9 mouse cellular contexts compared by ENCODE assay signal in genomic region chr2:181568272-181569008, GRCm38 (mm10). TPM values are rescaled to one million over a fixed set of nuclear protein-coding genes. Genes with fewer than 3 reads are reported as not detected.
A peak's percentile ranks its signal among the peaks of the same experiment; 100 is the strongest.
DNase-seq lines count a peak whose midpoint lies in the region; ATAC-seq and TF ChIP-seq lines count a peak whose summit lies in the region.
"Had no signal": no experiment of that assay in that cellular context is flagged by ENCODE, and none has a peak within 500 bp of the region (broad histone marks: within the 10 kb centered on the region; RNA-seq: fewer than 3 reads in every experiment).

No protein-coding gene starts in this region.

- no peaks in the 10 kb centered on the region for H3K36me3 ChIP-seq in thymus, adult 2 months (ENCODE audit: control insufficient read depth, insufficient read depth, low read length)
- H3K36me3 ChIP-seq in liver, adult 2 months (ENCODE audit: control insufficient read depth, insufficient read depth, low read length), result peaks cover 2% of the 10 kb centered on the region; the same call in 1 of the 2 replicates
- H3K36me3 ChIP-seq in spleen, adult 2 months (ENCODE audit: control insufficient read depth, insufficient read depth, low read length), result peaks cover 13% of the 10 kb centered on the region

- peak; percentile 83 for ATAC-seq in erythroid progenitor cell, adult 5-6 weeks (replicated peaks; ENCODE audit: low FRiP score, poor library complexity, severe bottlenecking)
- no peak for ATAC-seq in monocyte, adult 5-6 weeks (replicated peaks; ENCODE audit: insufficient number of reproducible peaks, low FRiP score, low TSS enrichment, poor library complexity, severe bottlenecking)

- peak; percentile 59 to 79 for DNase-seq in cerebellum, postnatal 14 days
- no peak for DNase-seq in cerebellum, adult 11 months
- DNase-seq in thymus, adult 2 months, result peak; percentile 66
- no peak for DNase-seq in thymus, adult 18-20 months
- DNase-seq in liver, adult 2 months (ENCODE audit: extremely low read depth, low read depth, low spot score), result peak; percentile 23
- peak in 1 of 2 experiments; percentile 56 for DNase-seq in spleen, adult 2 months (ENCODE audit: low read depth in 1 of 2, low spot score in 2 of 2)

- no peak overlapping the region for H3K27ac ChIP-seq in thymus, adult 2 months (ENCODE audit: control insufficient read depth, insufficient read depth, low read length)
- H3K27ac ChIP-seq in liver, adult 2 months (replicated peaks; ENCODE audit: insufficient read depth, low read depth, low read length), result no peak overlapping the region
- no peak overlapping the region for H3K27ac ChIP-seq in spleen, adult 2 months (ENCODE audit: insufficient read depth, low read length)
- H3K27ac ChIP-seq: limb, embryonic 15.5 days had no signal

- TF ChIP-seq POLR2A in thymus, adult 2 months (IDR thresholded peaks at IDR 0.05; ENCODE audit: control insufficient read depth, extremely low read depth, insufficient read depth, low read length, poor library complexity), result no peak
- no peak for TF ChIP-seq POLR2A in liver, adult 2 months (IDR thresholded peaks at IDR 0.05; ENCODE audit: extremely low read depth, insufficient read depth, low read length)
- no peak for TF ChIP-seq POLR2A in spleen, adult 2 months (IDR thresholded peaks at IDR 0.05; ENCODE audit: low read depth, low read length)

- H3K4me1 ChIP-seq in thymus, adult 2 months (replicated peaks; ENCODE audit: control insufficient read depth, insufficient read depth, low read length), result no peaks in the 10 kb centered on the region
- no peaks in the 10 kb centered on the region for H3K4me1 ChIP-seq in liver, adult 2 months (ENCODE audit: control insufficient read depth, insufficient read depth, low read length)
- no peaks in the 10 kb centered on the region for H3K4me1 ChIP-seq in spleen, adult 2 months (ENCODE audit: control insufficient read depth, insufficient read depth, insufficient read length)

- 78% methylated on average over 7 of the region's 7 CpGs for WGBS in thymus, adult 2 months
- 81% methylated on average over 7 of the region's 7 CpGs for WGBS in liver, adult 2 months
- 61% methylated on average over 7 of the region's 7 CpGs for WGBS in spleen, adult 2 months

- H3K79me2 ChIP-seq in liver, adult 2 months (ENCODE audit: control insufficient read depth, insufficient read depth, low read length), result no peaks in the 10 kb centered on the region

- H3K4me3 ChIP-seq in thymus, adult 2 months (ENCODE audit: control insufficient read depth, insufficient read depth, low read length), result no peak overlapping the region
- no peak overlapping the region for H3K4me3 ChIP-seq in liver, adult 2 months (ENCODE audit: insufficient read depth, low read depth, low read length)
- H3K4me3 ChIP-seq in spleen, adult 2 months (ENCODE audit: extremely low read depth, insufficient read depth, insufficient read length), result no peak overlapping the region
- H3K4me3 ChIP-seq: limb, embryonic 15.5 days had no signal

- H3K27me3 ChIP-seq in thymus, adult 2 months (ENCODE audit: control insufficient read depth, insufficient read depth, low read length), result no peaks in the 10 kb centered on the region
- H3K27me3 ChIP-seq in liver, adult 2 months (ENCODE audit: control insufficient read depth, insufficient read depth, low read length), result no peaks in the 10 kb centered on the region
- no peaks in the 10 kb centered on the region for H3K27me3 ChIP-seq in spleen, adult 2 months (ENCODE audit: control insufficient read depth, insufficient read depth, low read length)
- H3K27me3 ChIP-seq: limb, embryonic 15.5 days had no signal

- TF ChIP-seq CTCF in thymus, adult 2 months (IDR thresholded peaks at IDR 0.05; ENCODE audit: borderline replicate concordance, control insufficient read depth, extremely low read depth, insufficient read depth, low read length, poor library complexity), result no peak
- TF ChIP-seq CTCF in liver, adult 2 months (IDR thresholded peaks at IDR 0.05; ENCODE audit: low read depth, low read length), result peak; percentile 60
- TF ChIP-seq CTCF in spleen, adult 2 months (IDR thresholded peaks at IDR 0.05; ENCODE audit: extremely low read depth, insufficient read depth, insufficient read length, insufficient replicate concordance), result peak; percentile 64; the same call in 1 of the 2 replicates

- no peak overlapping the region for H3K9ac ChIP-seq in liver, adult 2 months (ENCODE audit: low read depth, low read length)
- H3K9ac ChIP-seq: limb, embryonic 15.5 days had no signal

RNA-seq across cellular contexts. Expression of gene Uckl1, which starts 16.3 kb away (rescaled TPM):
- 266 and 327 TPM in 2 replicates for polyA plus RNA-seq in thymus, adult 2 months (2012; rRNA removed)
- total RNA-seq in erythroid progenitor cell, adult 5-6 weeks (2015; ENCODE audit: low replicate concordance), result 26.4 and 37.1 TPM in 2 replicates
- total RNA-seq in erythroid progenitor cell, adult 5-6 weeks (2017; ENCODE audit: low replicate concordance), result 15.2 and 30.2 TPM in 2 replicates
- total RNA-seq in liver, adult 2 months (2014; rRNA removed), result 28.1 and 30.9 TPM in 2 replicates
- polyA plus RNA-seq in liver, adult 2 months (2012; rRNA removed), result 49.1 and 90.1 TPM in 2 replicates
- 170 and 197 TPM in 2 replicates for polyA plus RNA-seq in spleen, adult 2 months (2012; rRNA removed)
- 106 to 183 TPM (median 161 TPM) in 3 replicates for total RNA-seq in monocyte, adult 5-6 weeks (2017)

RNA-seq across cellular contexts. Expression of gene Prpf6, which starts 23.2 kb away (rescaled TPM):
- polyA plus RNA-seq in thymus, adult 2 months (2012; rRNA removed), result 22.2 and 22.5 TPM in 2 replicates
- total RNA-seq in erythroid progenitor cell, adult 5-6 weeks (2015; ENCODE audit: low replicate concordance), result 11.7 and 13.0 TPM in 2 replicates
- total RNA-seq in erythroid progenitor cell, adult 5-6 weeks (2017; ENCODE audit: low replicate concordance), result 28.1 and 33.1 TPM in 2 replicates
- total RNA-seq in liver, adult 2 months (2014; rRNA removed), result 24.3 and 27.3 TPM in 2 replicates
- 11.1 and 13.4 TPM in 2 replicates for polyA plus RNA-seq in liver, adult 2 months (2012; rRNA removed)
- 11.6 and 11.8 TPM in 2 replicates for polyA plus RNA-seq in spleen, adult 2 months (2012; rRNA removed)
- total RNA-seq in monocyte, adult 5-6 weeks (2017), result 65.7 to 104 TPM (median 96.6 TPM) in 3 replicates

RNA-seq across cellular contexts. Expression of gene Zfp512b, which starts 24.2 kb away (rescaled TPM):
- 87.6 and 89.1 TPM in 2 replicates for polyA plus RNA-seq in thymus, adult 2 months (2012; rRNA removed)
- total RNA-seq in erythroid progenitor cell, adult 5-6 weeks (2015; ENCODE audit: low replicate concordance), result 2.5 and 14.8 TPM in 2 replicates
- 0.39 and 4.2 TPM in 2 replicates for total RNA-seq in erythroid progenitor cell, adult 5-6 weeks (2017; ENCODE audit: low replicate concordance)
- 9.5 and 15.1 TPM in 2 replicates for total RNA-seq in liver, adult 2 months (2014; rRNA removed)
- 16.9 and 28.0 TPM in 2 replicates for polyA plus RNA-seq in liver, adult 2 months (2012; rRNA removed)
- polyA plus RNA-seq in spleen, adult 2 months (2012; rRNA removed), result 32.3 and 42.2 TPM in 2 replicates
- 6.6 to 20.6 TPM (median 10.2 TPM) in 3 replicates for total RNA-seq in monocyte, adult 5-6 weeks (2017)

RNA-seq across cellular contexts. Expression of gene Samd10, which starts 30.6 kb away (rescaled TPM):
- polyA plus RNA-seq in thymus, adult 2 months (2012; rRNA removed), result 26.5 and 29.0 TPM in 2 replicates
- 4.0 TPM in 1 of 2 replicates, not detected in the other for total RNA-seq in erythroid progenitor cell, adult 5-6 weeks (2015; ENCODE audit: low replicate concordance)
- total RNA-seq in erythroid progenitor cell, adult 5-6 weeks (2017; ENCODE audit: low replicate concordance), result 0.08 and 0.77 TPM in 2 replicates
- 0.54 and 0.55 TPM in 2 replicates for total RNA-seq in liver, adult 2 months (2014; rRNA removed)
- 2.2 and 4.6 TPM in 2 replicates for polyA plus RNA-seq in liver, adult 2 months (2012; rRNA removed)
- 15.0 and 22.8 TPM in 2 replicates for polyA plus RNA-seq in spleen, adult 2 months (2012; rRNA removed)
- total RNA-seq in monocyte, adult 5-6 weeks (2017), result 1.5 to 5.5 TPM (median 4.5 TPM) in 3 replicates

RNA-seq across cellular contexts. Expression of gene Dnajc5, which starts 48.2 kb away (rescaled TPM):
- polyA plus RNA-seq in thymus, adult 2 months (2012; rRNA removed), result 140 and 146 TPM in 2 replicates
- total RNA-seq in erythroid progenitor cell, adult 5-6 weeks (2015; ENCODE audit: low replicate concordance), result 14.1 and 25.2 TPM in 2 replicates
- total RNA-seq in erythroid progenitor cell, adult 5-6 weeks (2017; ENCODE audit: low replicate concordance), result 21.4 and 23.3 TPM in 2 replicates
- 20.2 and 23.8 TPM in 2 replicates for total RNA-seq in liver, adult 2 months (2014; rRNA removed)
- polyA plus RNA-seq in liver, adult 2 months (2012; rRNA removed), result 28.6 and 30.7 TPM in 2 replicates
- polyA plus RNA-seq in spleen, adult 2 months (2012; rRNA removed), result 54.4 and 59.4 TPM in 2 replicates
- 47.3 to 71.5 TPM (median 52.6 TPM) in 3 replicates for total RNA-seq in monocyte, adult 5-6 weeks (2017)

Comparison
In these comparisons a context has a peak if more than half of its experiments do, and no peak if none do; other contexts are left out.
1. DNase-seq: peak in cerebellum, postnatal 14 days (2 of 2), thymus, adult 2 months (single experiment) and liver, adult 2 months (single experiment); none in cerebellum, adult 11 months (single experiment) and thymus, adult 18-20 months (0 of 2).